Mouse (Mus musculus) 416B (cell line): ENCODE results near the gene Arhgef2.
"Not testable (repeated sequence)": the region's sequence is repeated elsewhere in the genome, so short reads cannot be mapped to it uniquely, and the experiment has no call there.

Experiments
- DNase-seq: peaks from one replicate; pipeline ENCODE4 v3.0.0; 2011; ENCODE audit warnings: low read depth

Gene Arhgef2

DNA sequence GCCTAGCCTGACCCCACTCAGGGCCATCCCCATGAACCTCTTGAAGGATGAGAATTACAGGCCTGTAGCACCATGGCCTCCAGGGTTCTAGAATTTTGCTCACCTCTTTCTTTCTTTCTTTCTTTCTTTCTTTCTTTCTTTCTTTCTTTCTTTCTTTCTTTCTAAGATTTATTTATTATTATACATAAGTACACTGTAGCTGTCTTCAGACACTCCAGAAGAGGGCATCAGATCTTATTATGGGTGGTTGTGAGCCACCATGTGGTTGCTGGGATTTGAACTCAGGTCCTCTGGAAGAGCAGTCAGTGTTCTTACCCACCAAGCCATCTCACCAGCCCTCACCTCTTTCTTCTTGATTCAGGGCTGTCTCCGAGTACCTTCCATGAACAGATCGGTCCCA is at the start of gene Arhgef2:
Arhgef2 (plus strand) TSS at position 301 of the 400 bp plus-strand sequence.
- not testable (repeated sequence) for DNase-seq

DNA sequence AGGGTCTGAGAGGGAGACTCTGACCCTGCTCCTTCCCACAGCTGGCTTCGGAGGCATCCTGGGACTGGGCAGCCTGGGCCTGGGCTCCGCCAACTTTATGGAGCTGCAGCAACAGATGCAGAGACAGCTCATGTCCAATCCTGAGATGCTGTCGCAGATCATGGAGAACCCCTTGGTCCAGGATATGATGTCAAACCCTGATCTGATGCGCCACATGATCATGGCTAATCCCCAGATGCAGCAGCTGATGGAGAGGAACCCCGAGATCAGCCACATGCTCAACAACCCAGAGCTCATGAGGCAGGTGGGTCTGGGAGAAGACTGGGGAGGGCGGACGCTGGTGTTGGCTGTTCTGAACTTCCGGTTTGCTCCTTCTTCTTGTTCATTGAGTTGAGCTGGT is 49.1 kb upstream of the Arhgef2 start:
- DNase-seq, result no peak

DNA sequence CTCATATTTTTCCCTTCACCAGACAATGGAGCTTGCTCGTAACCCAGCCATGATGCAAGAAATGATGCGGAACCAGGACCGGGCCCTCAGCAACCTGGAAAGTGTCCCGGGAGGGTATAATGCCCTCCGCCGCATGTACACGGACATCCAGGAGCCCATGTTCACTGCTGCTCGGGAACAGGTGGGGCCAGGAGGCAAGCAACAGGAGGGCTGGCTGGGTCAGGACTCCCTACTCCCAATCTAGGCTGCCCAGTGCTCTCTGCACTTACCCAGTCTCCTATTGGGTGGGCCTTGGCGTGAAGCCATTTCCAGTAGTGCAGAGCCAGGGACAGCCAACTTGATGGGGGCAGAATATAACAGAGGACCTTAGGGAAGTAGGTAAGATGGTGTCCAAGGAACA is 46.2 kb upstream of the Arhgef2 start:
- no peak for DNase-seq

DNA sequence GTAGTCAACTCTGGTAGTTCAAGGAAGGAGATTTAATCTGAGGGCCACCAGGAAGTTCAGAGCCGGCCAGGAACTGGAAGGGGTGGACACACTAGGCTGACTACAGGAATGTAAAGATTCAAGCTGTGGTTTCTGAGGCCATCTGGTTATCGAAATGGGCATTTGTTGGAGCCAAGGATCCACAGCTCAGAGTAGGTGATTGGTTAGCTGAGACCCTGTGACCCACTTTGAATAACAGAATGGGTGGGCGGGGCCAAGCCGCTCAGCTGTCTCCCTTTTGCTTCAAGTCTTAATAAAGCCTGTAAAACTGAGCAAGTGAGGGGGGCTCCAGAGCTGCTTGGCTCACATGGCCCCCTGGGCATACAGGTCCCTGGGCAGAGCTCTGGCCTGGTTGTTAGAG is 43.8 kb upstream of the Arhgef2 start:
- DNase-seq, result peak; percentile 59

- DNase-seq, result no peak
Measured at GRCm38 (mm10) chr3:88563442-88563841, 42.3 kb upstream of the Arhgef2 start.

- no peak for DNase-seq
Measured at GRCm38 (mm10) chr3:88563966-88564365, 41.8 kb upstream of the Arhgef2 start.

GRCm38 (mm10) chr3:88566116-88566515 is 39.6 kb upstream of the Arhgef2 start:
- DNase-seq, result no peak

- DNase-seq, result no peak
Measured at GRCm38 (mm10) chr3:88566536-88567061, 39.2 kb upstream of the Arhgef2 start.

GRCm38 (mm10) chr3:88567892-88568291 is 37.9 kb upstream of the Arhgef2 start:
- DNase-seq, result no peak

- DNase-seq, result peak; percentile 41
Measured at GRCm38 (mm10) chr3:88568615-88569014, 37.2 kb upstream of the Arhgef2 start.

DNA sequence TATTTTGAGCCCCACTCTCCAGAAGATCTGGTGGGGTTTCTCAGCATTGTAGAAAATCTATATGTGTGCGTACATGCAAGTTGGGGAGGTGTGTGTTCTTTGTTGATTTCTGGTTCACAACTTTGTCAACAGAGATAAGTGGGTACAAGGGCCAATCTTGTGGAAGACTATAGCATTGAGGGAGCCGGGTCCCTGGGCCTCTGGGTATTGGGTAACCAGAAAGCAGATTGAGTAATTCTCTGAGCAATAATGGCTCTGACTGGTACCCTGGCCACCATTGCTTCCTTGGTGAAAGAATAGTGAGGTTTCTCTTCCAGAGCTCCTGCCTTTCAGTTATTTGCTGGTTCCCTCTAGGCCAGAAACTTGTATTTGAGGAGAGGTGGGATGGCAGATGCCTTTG is 36.7 kb upstream of the Arhgef2 start:
- peak; percentile 26 for DNase-seq

GRCm38 (mm10) chr3:88569694-88570093 is 36.1 kb upstream of the Arhgef2 start:
- no peak for DNase-seq

DNA sequence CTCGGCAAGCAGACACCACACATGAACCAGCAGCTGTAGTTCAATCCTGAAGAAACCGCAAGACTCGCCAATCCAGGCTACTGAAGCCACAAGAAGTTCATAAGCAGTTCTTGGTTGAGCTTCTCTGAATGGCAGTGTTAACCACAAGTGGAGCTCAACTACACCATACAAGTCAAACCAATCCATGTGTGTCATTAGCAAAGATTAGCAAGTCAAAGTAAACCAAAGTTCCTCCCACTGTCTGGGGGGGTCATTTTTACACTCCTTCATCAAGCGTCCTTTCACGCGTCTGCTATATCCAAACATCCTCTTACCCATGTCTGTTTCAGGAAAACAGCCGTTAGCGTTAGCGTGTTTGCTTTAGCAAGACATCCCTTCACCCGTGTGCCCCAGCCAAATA is 35.4 kb upstream of the Arhgef2 start:
- no peak for DNase-seq

DNA sequence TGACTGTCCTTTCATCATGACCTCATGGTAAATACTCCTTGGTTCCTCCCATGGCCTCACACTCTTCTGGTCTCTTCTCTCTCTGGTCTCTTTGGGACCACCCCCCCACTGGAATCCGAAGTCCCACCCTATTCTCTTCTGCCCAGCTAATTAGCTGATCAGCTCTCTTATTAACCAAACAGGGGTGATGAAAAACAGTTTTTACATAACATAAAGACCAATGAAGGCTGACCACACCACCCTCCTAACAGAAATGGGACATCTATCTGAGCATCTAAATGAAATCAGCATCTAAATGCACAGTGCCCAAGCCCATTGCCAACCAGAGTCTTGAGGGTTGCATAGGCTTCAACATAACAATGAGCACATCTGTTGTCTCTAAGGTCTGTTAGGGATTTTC is 33.9 kb upstream of the Arhgef2 start:
- no peak for DNase-seq

DNA sequence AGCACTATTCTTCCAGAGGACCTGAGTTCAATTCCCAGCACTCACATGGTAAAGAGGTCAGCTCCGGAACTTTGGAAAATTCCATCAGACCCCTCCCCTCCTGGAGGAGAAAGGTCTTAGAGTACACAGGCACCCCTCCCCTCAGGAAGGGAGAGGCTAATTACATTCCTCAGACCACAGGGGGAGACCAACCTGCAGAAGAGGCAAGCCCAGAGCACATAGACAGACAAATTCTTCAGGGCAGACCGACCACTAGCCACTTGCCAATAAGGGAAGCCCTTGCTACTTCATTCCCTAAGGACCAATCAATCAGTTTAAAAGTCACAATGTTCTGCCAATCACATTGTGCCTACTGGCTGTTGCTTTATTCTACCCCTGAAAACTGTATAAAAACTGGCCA is 32.9 kb upstream of the Arhgef2 start:
- no peak for DNase-seq

DNA sequence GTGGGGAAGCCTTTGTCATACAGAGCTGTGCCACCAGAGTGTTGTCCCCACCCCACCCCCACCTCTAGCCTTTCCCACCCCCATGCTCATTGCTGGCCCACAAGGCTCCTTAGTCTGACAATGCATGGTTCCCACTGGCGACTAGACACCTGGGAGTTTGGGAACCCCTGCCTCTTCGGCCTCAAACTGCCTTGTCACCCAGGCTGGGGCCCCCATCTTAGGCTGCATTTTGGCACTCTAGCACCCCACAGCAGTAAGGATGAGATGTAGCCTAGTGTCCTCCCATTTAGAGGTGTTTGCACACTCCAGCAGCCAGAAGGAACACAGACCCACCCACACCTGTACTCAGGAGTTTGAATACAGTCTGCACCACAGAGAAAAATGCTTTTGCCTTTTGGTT is 32.0 kb upstream of the Arhgef2 start:
- no peak for DNase-seq

GRCm38 (mm10) chr3:88575540-88575939 is 30.2 kb upstream of the Arhgef2 start, which contains the start of gene Ssr2:
Gene Ssr2, plus strand, starts transcription at chr3:88575876.
- DNase-seq, result no peak

- DNase-seq, result not testable (repeated sequence)
Measured at GRCm38 (mm10) chr3:88577846-88578245, 27.9 kb upstream of the Arhgef2 start.

DNA sequence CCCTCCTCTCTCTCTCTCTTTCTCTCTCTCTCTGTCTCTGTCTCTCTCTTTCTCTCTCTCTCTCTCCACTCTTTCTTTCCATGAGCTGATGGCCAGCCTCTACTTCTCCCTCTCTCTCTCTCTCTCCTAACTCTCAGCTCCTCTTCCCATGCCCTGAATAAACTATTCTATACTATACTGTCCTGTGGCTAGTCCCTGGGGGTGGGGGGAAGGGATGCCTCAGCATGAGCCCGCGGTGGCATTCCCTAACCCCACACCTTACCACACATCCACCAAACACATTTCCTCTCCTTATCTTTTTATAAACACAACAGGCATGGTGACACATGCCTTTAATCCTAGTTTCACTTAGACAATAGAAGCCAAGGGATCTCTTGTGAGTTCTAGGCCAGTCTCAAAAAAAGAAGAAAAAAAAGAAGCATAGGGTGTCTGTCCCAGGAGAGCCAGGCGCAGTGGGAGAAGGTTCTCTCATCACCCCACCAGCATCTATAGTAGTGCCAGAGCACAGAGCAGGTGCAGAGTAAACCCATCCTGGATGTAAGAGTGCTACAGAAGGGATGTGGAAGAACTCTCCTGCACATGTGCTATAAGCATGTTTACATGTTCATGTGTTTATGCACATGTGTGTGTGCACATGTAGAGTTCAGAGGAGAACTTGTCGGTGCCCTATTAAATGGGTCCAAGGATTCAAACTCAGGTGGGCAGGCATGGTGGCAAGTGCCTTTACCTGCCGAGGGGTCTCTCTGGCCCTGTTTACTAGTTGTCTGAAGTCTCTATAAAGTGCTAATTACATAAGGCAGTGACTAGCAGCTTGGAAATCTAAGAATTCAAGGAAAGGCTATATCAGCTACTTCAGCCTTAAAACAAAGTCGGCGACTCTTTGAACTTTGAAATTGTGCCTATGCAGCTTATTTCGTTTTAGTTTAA is 27.0 kb upstream of the Arhgef2 start:
- DNase-seq, result peak; percentile 51

- peak; percentile 91 for DNase-seq
Measured at GRCm38 (mm10) chr3:88579454-88580117, 26.2 kb upstream of the Arhgef2 start.

DNA sequence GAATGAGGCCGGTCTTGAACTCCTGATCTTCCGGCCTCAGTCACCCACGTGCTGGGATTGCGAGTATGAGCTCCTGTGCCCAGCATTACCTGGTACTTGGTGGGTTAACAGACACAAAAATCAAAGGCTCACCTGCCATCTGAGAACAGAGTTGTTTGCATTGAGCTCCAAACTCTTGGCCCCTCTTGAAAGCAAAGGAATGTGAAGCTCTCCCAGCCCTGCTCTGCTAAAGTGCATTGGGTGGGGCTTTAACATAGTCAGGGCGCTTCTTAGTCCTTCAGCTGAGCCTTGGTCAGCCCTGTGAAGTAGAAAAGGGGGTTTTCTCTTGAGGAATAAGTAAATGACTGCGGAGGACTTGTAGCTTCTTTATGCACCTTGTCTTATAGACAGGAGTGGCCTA is 20.0 kb upstream of the Arhgef2 start:
- no peak for DNase-seq

GRCm38 (mm10) chr3:88586640-88587039 is 19.1 kb upstream of the Arhgef2 start:
- DNase-seq, result no peak

DNA sequence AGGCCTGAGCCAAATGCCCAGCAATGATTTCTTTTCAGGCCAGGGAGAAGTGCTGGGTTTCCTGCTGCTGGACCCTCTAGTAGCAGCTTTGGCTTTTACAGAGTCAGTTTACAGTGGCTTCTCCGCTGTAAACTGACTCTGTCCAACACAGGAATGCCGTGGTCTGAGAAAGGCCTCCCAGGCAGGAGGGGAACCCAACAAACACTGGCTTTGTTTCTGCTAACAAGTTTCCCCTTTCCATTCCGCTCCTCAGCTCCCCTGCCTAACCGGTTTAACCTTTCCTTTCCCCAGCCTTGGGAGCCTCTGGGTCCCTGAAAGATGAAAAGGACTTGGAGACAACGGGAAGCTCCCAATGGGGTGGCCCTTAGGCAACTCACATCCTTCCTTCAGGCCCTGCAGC is 15.5 kb upstream of the Arhgef2 start:
- no peak for DNase-seq
